Mouse (Mus musculus) T-helper 2 cell (primary cell): Measurements from ENCODE around the gene Egfl6.
"Not testable (repeated sequence)": the region's sequence is repeated elsewhere in the genome, so short reads cannot be mapped to it uniquely, and the experiment has no call there.

Source experiments
- in situ Hi-C: fragments of 300-600 bp; cut with MboI, MseI; formaldehyde crosslinking; loops from one replicate; pipeline ENCODE4 v1.15.1; 2025; ENCODE audit warnings: high pct_unique_total_duplicates

Egfl6 gene

DNA sequence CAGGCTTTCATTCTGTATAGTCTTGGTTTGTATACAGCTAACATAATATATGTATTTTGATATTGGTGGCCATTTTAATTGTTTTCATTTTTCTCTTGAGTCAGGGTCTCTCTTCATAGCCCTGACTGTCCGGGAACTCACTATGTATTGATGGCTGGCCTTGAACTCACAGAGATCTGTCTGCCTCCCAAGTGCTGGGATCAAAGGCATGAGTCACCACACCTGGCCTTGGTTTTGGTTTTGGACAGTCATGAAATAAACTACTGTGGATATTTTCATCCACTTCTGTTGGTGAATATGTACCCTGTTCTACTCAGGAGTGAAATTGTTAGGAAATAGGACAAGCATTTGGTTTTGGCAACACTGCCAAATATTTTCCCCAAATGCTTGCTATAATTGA lies 68.9 kb downstream of the Egfl6 start:
- in situ Hi-C loops, result no loop called here

DNA sequence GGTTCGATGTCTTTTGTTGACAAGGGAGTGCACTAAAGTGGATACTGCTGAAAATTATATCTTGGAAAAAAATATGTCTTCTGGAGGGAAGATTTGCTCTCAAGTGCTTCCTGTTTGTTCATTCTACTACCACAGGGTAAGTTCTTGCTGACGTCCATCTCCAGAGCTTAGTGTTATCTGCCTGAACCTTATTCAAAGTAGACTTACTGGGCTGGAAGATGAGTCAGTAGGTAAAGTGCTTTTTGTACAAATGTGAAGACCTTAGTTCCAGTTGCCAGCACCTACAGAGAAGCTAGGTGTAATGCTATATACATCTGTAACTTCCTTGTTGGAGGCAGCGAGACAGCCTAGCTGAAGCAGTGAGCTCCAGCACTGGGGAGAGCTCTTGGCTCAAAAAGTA lies 69.6 kb downstream of the Egfl6 start:
- in situ Hi-C loops, result no loop called here

DNA sequence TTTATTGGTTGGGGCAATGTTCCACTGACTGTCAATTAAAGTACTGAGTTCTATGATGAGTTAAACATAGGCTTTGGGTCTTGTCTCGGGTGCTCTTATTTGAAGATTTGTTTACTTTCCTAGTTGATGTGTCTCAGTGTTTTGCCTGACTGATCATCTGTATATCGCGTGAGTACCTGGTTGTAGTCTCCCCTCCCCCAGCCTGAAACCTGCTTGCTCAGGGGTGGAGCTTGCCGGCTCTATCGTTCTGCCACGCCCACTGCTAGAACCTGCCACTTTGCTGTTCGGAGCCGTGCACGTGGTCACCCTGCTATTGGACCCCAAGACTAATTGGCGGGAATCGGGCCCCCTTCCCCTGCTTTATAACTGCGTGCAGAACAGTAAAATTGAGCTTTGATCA lies 71.5 kb downstream of the Egfl6 start:
- in situ Hi-C loops, result not testable (repeated sequence)

DNA sequence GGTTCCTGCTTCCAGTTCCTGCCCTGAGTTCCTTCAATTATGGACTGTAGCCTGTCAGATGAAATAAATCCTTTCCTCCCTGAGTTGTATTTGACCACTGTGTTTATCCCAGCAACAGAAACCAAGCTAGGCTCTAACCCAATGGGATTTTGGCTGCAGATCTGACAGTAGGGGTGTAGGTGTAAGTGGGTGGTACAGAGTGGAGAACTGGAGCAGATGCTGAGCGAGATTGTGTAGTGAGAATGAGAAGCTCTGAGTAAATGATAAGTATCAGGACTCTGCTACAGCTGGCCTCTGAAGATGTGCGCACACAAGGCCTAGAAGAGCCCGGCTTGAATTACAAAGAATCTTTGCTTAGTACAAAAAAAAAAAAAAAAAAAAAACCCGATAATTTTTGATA lies 73.4 kb downstream of the Egfl6 start:
- in situ Hi-C loops, result no loop called here

DNA sequence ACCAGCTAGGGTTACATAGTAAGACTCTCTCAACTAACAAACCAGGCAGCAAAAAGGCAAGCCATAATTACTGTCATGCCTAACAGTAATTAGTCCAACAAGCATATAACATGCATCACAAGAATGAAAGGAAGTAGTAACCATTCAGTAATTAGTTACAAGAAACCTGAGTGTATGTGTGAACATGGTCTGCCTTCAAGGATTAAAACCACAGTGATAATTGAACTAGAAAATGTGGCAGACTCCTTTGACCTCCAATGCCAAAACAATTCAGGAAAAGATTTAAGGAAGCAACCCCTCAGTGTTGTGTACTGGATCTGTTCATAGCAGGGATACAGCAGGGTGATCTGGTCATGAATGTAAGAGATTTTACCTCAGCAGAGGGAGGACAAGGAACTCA lies 74.4 kb downstream of the Egfl6 start:
- in situ Hi-C loops, result no loop called here

DNA sequence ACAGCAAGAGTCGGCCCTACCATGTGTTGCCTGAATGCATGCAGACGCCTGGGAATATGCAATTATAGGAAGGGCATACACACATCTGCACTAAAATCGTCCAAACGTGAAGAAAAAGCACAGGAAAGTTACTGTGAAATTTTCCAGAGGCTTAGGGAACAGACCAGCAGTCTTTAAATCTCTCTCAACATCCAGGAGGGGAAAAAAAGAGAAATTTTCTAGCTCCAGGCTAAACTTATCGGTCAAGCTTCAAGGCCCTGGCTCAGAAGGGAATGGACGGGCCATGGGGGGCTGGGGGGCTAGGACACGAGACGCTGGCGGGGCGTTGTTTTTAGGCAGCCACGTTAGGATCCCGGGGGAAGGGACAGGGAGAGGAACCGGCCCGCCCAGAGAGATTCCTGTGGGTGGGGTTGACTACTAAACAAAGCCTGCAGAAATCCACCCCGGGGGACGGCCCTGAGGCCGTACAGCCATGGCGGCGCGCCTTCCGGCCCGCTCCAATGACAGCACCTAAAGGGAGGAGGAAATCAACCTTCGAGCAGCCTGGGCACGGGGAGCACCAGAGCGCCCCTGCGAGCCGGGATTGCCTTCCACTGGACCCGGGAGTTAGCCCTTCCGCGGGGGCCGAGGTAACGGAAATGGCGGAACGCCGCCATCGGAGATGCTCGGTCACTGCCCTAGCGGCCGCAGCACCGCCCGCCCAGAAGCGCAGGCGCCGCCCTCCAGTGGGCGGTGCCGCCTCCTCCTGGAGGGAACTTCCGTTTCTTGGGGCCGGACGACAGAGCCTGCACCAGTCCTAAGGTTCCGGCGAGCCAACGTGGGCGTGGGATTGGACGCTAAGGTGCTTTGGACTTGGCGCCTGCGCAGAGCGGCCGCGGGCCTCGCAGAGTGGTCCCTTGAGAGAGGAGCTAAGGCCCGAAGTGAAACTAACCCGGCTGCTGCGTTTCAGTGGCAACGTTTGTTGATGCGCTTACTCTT lies 75.5 kb downstream of the Egfl6 start:
- in situ Hi-C loops, result no loop called here

DNA sequence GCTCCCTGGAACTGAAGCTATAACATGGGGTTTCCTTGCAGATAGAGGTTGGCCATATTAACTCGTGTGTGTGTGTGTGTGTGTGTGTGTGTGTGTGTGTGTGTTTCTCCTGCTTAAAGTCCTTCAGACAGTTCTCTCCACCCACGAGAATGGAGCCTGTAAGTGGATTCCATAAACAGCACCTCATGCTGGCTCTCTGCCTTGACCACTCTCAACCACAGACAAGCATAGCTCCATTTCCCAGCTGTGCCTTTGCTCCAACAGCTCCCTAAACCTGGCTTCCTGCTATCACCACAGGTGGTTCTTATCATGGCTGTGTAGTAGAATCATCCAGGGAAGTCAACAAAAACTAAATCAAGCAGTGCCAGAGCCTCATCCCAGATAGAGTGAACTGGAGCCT lies 81.1 kb downstream of the Egfl6 start:
- in situ Hi-C loops, result no loop called here

DNA sequence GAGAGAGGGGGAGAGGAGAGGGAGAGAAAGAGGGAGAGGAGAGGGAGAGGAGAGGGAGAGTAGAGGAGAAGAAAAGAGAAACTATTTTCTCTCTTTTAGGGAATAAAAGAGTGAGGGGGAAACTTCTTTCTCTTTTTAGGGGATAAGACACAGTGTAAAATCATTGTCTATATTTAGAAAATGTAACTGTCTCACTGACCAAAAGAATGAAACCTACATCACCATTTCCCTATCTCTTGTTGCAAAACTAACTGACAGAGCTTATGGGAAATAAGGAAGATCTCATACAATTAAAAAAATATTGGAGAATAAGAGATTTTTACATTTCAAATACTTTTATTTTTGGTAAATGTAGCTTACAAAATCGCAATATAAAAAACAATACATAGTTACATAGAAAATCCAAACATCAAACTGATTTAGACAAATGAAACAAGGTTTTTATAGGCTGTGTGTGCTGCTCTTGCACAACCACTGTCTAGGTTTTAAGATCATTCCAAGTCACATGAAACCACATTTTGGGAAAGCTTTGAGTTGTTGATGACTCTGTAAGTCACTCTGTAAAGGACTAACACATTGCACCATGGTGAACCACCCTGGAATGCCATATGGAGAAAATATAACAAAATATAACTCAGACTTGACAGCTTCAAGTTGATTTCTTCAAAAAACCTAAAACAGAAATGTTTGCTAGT lies 85.9 kb downstream of the Egfl6 start:
- in situ Hi-C loops, result no loop called here

DNA sequence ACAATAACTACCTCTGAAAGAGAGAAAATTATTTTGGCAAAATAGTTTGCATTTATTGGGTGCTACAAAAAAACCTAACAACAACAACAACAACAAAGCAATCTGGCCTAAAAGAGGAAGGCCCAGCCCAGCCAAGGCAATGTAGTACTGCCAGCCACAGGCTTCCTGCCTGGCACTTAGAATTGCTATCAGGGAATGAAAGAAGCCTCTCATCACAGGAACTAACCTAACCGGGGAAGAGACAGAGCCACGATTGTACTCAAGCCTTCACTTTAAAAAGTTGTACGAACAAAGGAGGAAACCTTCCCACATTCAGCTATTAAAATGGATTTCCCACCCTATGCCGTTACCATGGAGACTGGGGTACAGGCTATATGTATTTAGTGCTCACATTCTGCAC lies 87.7 kb downstream of the Egfl6 start:
- in situ Hi-C loops, result no loop called here

DNA sequence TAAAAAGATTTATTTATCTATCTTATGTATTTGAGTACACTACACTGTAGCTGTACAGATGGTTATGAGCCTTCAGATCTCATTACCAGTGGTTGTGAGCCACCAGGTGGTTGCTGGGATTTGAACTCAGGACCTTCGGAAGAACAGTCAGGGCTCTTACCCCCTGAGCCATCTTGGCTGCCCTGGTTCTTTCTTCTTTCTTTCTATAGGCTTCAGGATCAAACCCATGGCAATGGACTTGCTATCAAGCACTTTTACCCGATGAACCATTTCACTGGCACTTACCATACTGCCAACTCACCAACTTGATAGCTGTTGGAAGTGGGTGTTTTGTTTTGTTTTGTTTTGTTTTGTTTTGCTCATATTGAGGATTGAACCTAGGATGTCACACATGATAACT lies 90.5 kb downstream of the Egfl6 start:
- in situ Hi-C loops, result no loop called here

DNA sequence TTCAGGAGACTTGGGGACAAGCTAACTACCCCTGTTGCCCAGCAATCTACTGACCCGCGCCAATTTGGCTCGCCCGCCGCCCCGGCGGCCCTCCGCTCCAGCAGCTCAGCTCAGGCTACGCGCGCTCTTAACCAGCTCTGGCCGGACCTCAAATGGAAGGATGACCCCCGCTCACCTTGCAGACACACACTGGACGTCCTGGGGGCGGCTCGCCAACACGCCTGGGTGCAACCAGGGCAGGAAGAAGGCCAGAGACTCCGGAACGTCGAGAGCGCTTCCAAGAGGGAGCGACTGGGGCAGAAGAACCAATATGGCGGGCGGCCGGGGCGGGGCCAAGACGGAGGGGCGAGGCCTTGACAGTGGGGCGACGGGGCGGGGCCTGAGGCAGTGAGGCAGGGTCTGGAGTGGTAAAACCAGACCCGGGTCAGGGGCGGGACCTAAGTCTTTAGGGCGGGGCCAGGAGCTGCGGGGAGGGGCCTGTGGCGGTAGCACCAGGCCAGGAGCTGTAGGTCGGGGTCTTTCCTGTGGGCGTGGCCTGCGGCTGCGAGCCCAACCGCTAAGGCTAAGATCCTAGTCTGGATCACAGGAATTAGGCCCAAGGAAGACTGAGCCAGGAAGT lies 106.0 kb downstream of the Egfl6 start, which contains the start of gene Rab9:
Gene Rab9 (minus strand): TSS at position 503 of the 619 bp plus-strand sequence.
- in situ Hi-C loops, result no loop called here

DNA sequence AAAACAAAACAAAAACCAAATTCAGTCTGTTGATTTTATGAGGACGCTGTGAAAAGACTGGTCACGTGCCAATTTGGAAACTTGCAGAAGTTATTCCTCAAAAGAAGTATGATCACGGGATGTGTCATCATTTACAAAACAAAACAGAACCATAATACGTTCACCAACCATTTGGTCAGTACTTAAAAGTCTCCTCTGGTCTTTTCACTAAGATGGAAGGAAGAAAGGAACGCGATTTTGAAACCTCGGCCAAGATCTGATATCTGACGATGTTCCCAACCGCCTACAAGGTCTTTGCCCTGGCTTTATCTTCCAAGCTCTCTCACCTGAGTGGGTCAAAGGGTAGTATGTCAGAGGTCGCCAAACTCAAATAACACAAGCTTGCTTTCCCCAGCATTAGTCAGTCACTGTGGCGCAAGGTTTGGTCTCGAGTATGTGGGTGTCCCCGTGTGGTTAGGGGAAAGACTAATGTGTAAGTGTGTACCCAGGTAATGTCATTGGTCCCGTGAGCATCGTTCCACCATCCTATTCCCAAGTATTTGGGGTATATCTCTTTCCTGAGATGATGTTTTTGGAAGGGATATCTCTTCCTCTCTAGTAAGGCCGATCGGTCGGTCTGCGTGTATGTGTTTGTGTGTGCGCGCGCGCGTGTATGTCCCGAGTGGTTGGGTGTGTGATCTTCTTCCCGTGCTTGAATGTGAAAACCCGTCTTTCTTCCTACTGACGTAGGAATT lies 106.7 kb downstream of the Egfl6 start:
- in situ Hi-C loops, result no loop called here

DNA sequence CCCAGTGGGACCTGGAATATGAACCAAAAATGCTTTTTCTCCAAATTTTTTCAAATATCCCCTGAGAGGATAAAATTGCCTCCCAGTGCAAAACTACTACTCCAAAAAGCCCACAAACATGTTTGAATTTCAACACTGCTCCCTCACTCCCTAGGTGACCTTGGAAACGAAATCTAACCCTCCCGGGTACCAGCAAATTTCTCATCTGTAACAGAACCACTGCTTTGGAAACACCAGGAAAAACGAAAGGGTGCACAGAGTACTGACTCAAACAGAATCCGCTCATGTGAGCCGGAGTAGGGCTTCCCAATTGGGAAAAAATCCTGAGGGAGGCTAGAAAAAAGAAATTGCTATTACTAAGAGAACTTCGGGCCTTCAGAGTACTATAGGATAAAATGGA lies 108.1 kb downstream of the Egfl6 start:
- in situ Hi-C loops, result no loop called here
